Mouse (Mus musculus): Measurements from ENCODE around the gene Ott.
"Not testable (repeated sequence)": the region's sequence is repeated elsewhere in the genome, so short reads cannot be mapped to it uniquely, and the experiment has no call there.

Gene Ott

GRCm38 (mm10) chrX:149073982-149074381 lies at the start of gene Ott:
Ott (plus strand) TSS chrX:149074282.
- not testable (repeated sequence) for DNase-seq (ENCODE audit: low spot score in 2 of 2)
